Mouse (Mus musculus): ENCODE results near the gene Myt1l.

The Myt1l gene

GRCm38 (mm10) chr12:29772401-29772800, 244.2 kb downstream of the Myt1l start:
- in situ Hi-C loops (cut with MboI; ENCODE audit: low pct_unique_long_range_greater_than_20kb in 1 of 2, low sequenced_read_pairs in 2 of 2, unreplicated experiment in 1 of 2), result no loop called here

- in situ Hi-C loops (cut with MboI; ENCODE audit: low pct_unique_long_range_greater_than_20kb in 1 of 2, low sequenced_read_pairs in 2 of 2, unreplicated experiment in 1 of 2), result no loop called here
Measured at GRCm38 (mm10) chr12:29778901-29779300, 250.7 kb downstream of the Myt1l start.

- in situ Hi-C loops (cut with MboI; ENCODE audit: low pct_unique_long_range_greater_than_20kb in 1 of 2, low sequenced_read_pairs in 2 of 2, unreplicated experiment in 1 of 2), result no loop called here
Measured at GRCm38 (mm10) chr12:29789319-29790050, 261.3 kb downstream of the Myt1l start.

DNA sequence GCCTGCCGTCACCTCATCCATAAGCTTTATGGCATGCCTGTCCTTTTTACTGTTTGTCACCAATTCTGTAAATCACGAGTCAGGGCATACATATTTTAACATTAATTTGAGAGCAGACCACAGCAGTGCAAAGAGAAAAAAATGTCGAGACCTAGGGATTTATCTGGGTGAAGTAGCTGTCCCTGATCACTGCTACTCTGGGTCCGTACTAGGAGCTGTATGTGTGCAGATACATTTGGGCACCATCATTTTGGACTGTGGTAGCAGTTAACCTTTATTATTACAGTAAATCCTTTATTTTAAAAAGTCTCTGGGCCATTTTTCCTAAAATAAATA, 261.8 kb downstream of the Myt1l start:
- in situ Hi-C loops (cut with MboI; ENCODE audit: low pct_unique_long_range_greater_than_20kb in 1 of 2, low sequenced_read_pairs in 2 of 2, unreplicated experiment in 1 of 2), result no loop called here

- in situ Hi-C loops (cut with MboI; ENCODE audit: low pct_unique_long_range_greater_than_20kb in 1 of 2, low sequenced_read_pairs in 2 of 2, unreplicated experiment in 1 of 2), result no loop called here
Measured at GRCm38 (mm10) chr12:29792998-29793397, 264.8 kb downstream of the Myt1l start.

DNA sequence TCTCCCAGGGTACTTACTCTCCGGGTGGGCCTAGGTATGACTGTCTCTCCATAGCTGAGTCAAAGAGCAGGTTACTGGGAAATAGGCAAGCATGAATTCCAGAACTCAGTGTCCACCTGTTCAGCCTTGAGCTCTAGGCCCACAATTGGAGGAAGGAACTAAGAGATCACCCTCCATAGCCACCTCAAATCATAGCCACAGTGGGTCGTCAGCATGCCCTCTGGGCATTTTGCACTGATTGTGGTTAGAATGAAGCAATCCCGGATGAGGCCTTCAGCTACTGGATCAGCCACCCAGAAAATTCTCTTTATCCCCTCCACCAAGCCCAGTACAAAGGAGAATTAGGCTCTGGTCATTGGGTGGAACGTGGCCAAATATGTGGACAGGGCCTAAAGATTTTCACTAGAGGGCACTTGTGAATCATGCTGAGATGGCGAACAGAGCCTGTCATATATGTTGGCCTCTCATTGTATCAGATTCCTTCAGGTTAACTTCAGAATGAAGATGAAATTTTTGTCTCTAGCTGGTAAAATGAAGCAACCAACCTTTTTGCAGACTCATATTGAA, 267.0 kb downstream of the Myt1l start:
- in situ Hi-C loops (cut with MboI; ENCODE audit: low pct_unique_long_range_greater_than_20kb in 1 of 2, low sequenced_read_pairs in 2 of 2, unreplicated experiment in 1 of 2), result no loop called here

DNA sequence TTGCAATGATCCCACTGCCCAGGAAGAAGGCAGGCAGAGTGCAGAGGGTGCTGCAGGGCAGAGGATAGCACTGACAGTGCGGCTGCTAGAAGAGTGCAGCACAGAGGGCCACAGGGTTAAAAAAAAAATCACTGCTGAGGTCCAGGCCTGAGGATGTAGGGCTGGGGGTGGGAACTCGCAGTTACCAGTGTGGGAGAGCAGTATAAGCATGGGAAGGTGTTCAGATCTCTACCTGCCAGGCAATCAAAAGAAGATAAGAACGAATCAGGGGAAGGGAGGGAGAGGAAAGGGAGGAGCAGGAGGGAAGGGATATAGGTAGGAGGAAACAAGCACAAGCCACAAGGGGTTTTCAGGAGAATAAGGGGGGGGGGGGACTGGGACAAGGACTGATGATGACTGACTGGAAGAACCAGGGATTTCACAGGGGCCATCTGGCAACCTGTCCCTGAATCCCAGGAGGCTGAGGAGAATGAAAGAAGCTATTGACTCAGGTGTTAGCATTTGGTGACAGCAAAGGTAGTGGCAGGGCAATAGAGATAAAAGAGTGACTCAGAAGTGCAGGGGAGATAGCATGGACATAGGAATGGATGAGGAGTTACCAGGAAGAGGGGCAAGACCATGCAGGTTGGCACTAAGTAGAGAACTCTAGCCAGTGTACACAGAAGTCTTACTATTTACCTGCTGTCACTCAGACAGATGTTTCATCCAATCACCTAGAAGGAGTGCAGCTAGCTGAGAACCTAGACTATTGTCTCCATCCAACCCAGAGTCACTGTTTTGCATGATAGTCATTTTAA, 270.6 kb downstream of the Myt1l start:
- in situ Hi-C loops (cut with MboI; ENCODE audit: low pct_unique_long_range_greater_than_20kb in 1 of 2, low sequenced_read_pairs in 2 of 2, unreplicated experiment in 1 of 2), result no loop called here

DNA sequence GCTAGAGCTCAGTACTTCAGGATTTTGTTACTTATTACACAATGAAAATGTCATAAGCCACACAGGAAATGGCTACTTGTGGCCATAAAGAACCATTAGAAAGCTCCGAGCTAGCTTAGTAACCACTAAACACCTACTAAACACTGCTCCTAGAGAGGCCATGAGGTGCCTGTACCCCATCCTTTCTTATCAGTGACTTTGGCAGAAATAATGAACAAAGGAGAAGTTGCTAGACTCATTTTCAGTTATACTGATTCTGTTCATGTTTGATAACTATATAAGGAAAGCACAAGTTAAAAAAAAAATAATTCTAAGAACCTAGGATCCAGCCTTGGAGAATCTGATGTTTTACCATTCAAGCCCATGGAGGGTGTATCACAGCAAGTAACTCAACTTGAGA, 278.2 kb downstream of the Myt1l start:
- in situ Hi-C loops (cut with MboI; ENCODE audit: low pct_unique_long_range_greater_than_20kb in 1 of 2, low sequenced_read_pairs in 2 of 2, unreplicated experiment in 1 of 2), result no loop called here

GRCm38 (mm10) chr12:29809569-29810185, 281.5 kb downstream of the Myt1l start:
- in situ Hi-C loops (cut with MboI; ENCODE audit: low pct_unique_long_range_greater_than_20kb in 1 of 2, low sequenced_read_pairs in 2 of 2, unreplicated experiment in 1 of 2), result no loop called here

DNA sequence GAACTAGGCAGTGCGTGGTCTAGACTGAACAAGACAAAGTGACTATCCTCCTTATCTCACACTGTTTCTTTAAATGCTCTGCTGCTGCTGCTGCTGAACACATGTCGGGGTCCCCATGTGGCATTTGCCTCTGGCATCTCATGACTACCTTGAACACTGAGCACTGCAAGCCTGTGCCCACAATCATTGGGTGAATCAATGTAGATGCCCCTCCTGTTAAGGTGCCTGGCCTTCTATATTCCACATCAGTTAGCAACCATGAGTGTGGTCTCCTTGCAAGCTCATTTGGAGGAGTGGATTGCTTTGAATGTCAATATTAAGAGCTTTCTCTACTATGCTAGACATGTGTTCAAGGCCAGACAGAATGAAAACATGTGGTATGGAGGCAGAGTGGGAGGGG, 287.3 kb downstream of the Myt1l start:
- in situ Hi-C loops (cut with MboI; ENCODE audit: low pct_unique_long_range_greater_than_20kb in 1 of 2, low sequenced_read_pairs in 2 of 2, unreplicated experiment in 1 of 2), result no loop called here

- in situ Hi-C loops (cut with MboI; ENCODE audit: low pct_unique_long_range_greater_than_20kb in 1 of 2, low sequenced_read_pairs in 2 of 2, unreplicated experiment in 1 of 2), result no loop called here
Measured at GRCm38 (mm10) chr12:29816130-29816529, 287.9 kb downstream of the Myt1l start.

- in situ Hi-C loops (cut with MboI; ENCODE audit: low pct_unique_long_range_greater_than_20kb in 1 of 2, low sequenced_read_pairs in 2 of 2, unreplicated experiment in 1 of 2), result no loop called here
Measured at GRCm38 (mm10) chr12:29816761-29817160, 288.6 kb downstream of the Myt1l start.

DNA sequence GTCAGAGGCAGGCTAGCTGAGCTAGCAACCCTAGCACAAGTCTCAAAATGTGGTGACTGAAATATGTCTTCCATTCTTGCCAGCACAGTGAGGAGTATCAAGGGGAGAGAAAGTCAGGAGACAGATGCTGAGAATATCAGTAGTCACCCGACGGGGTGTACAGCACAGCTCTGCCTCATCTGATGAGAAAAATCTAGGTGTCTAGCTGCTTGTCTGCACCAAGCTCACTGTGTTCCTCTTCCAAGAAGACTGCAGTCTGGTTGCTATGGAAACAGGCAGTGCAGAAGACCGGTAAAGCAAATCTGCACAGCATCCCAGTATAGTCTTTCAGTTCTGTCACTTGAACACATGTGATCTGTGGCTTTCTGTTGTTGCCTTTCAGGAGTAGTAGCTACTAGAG, 294.0 kb downstream of the Myt1l start:
- in situ Hi-C loops (cut with MboI; ENCODE audit: low pct_unique_long_range_greater_than_20kb in 1 of 2, low sequenced_read_pairs in 2 of 2, unreplicated experiment in 1 of 2), result no loop called here

GRCm38 (mm10) chr12:29823766-29824417, 295.7 kb downstream of the Myt1l start:
- in situ Hi-C loops (cut with MboI; ENCODE audit: low pct_unique_long_range_greater_than_20kb in 1 of 2, low sequenced_read_pairs in 2 of 2, unreplicated experiment in 1 of 2), result no loop called here

DNA sequence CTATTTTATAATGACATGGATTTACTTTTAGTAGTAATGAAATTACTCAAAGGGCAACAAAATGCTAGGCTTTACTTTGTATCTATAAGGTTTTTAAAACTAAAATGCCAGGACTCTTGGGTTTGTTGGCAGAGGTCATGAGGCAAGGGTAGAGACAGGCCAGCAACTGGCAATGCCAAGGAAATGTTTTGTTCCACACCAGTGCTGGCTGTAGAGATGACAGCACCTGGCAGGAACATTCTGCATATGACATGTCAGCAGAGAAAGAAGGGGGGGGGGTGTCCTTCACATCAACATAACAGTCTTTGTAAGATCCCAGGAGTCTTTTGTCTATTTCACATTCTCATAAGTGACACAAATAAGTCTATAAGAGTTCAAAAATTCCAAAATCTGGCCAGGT, 302.4 kb downstream of the Myt1l start:
- in situ Hi-C loops (cut with MboI; ENCODE audit: low pct_unique_long_range_greater_than_20kb in 1 of 2, low sequenced_read_pairs in 2 of 2, unreplicated experiment in 1 of 2), result no loop called here

DNA sequence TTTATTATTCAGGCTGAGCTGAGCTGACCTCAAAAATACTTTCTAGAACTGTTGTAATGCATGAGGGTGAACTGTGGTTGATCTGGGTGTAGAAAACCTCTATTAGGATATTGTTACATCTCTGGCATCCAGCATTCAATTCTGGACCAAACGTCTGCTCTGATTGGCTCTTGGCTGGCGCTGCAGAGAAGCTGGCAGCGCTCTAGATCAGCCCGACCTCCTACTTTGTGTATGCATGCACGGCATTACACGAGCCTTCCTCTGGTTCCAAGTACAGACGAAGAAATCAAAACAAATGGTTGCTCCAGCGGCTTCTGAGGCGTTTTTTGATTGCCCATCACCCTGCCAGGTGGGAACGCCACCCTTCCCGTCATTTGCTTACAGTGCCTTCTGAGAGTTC, 303.2 kb downstream of the Myt1l start:
- in situ Hi-C loops (cut with MboI; ENCODE audit: low pct_unique_long_range_greater_than_20kb in 1 of 2, low sequenced_read_pairs in 2 of 2, unreplicated experiment in 1 of 2), result no loop called here

- in situ Hi-C loops (cut with MboI; ENCODE audit: low pct_unique_long_range_greater_than_20kb in 1 of 2, low sequenced_read_pairs in 2 of 2, unreplicated experiment in 1 of 2), result no loop called here
Measured at GRCm38 (mm10) chr12:29837301-29837791, 309.2 kb downstream of the Myt1l start.

DNA sequence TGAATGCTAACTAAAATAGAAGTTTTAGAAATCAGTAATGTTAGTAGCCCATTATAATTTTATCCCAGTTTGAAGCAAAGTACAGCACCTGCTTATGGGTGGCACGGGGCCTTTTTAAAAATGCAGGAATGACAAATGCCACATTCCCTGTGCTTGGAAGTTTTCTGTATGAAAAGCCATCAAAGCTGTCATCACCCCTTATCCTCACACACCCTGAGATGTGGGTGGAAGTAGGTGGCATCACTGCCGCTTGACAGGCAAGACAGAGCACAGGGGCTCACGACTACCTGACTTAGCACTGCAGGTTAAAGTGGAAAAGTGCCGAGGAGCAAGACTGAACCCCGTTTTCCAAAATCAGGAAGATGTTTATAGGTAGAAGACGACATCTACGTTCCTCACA, 310.2 kb downstream of the Myt1l start:
- in situ Hi-C loops (cut with MboI; ENCODE audit: low pct_unique_long_range_greater_than_20kb in 1 of 2, low sequenced_read_pairs in 2 of 2, unreplicated experiment in 1 of 2), result no loop called here

GRCm38 (mm10) chr12:29849936-29850335, 321.8 kb downstream of the Myt1l start:
- in situ Hi-C loops (cut with MboI; ENCODE audit: low pct_unique_long_range_greater_than_20kb in 1 of 2, low sequenced_read_pairs in 2 of 2, unreplicated experiment in 1 of 2), result no loop called here
